Mouse (Mus musculus) gastrocnemius, postnatal 4 days (tissue): ENCODE measurements around the gene Rps6ka5. TPM values are rescaled to one million over a fixed set of nuclear protein-coding genes. Genes with fewer than 3 reads are reported as not detected.

Experiments used
- DNase-seq, 2 experiments: peaks; one replicate each; pipeline ENCODE4 v3.0.0; 2021 to 2022; ENCODE audit warnings: low spot score in 2 of 2, mixed read lengths in 2 of 2
- total RNA-seq, 2 experiments: library from RNA; stranded (reverse); gene quantifications; 2 replicates each; pipeline ENCODE4 v1.2.3; 2021

Gene Rps6ka5
- total RNA-seq, 2 experiments from 2014 or later = 11.0 to 14.1 TPM

- no peak for DNase-seq
Measured at GRCm38 (mm10) chr12:100534028-100534427, 192.8 kb downstream of the Rps6ka5 start.

GRCm38 (mm10) chr12:100533209-100533608 is 193.6 kb downstream of the Rps6ka5 start:
- no peak for DNase-seq

- no peak for DNase-seq
Measured at GRCm38 (mm10) chr12:100531740-100532139, 195.0 kb downstream of the Rps6ka5 start.

- DNase-seq = no peak
Measured at GRCm38 (mm10) chr12:100530871-100531270, 195.9 kb downstream of the Rps6ka5 start.

GRCm38 (mm10) chr12:100529651-100530050 is 197.1 kb downstream of the Rps6ka5 start:
- no peak for DNase-seq

GRCm38 (mm10) chr12:100529172-100529571 is 197.6 kb downstream of the Rps6ka5 start:
- DNase-seq = peak in 1 of 2 experiments; percentile 49

- no peak for DNase-seq
Measured at GRCm38 (mm10) chr12:100528246-100528645, 198.5 kb downstream of the Rps6ka5 start.

GRCm38 (mm10) chr12:100527753-100528152 is 199.0 kb downstream of the Rps6ka5 start:
- peak; percentile 32 to 63 for DNase-seq

GRCm38 (mm10) chr12:100527241-100527640 is 199.5 kb downstream of the Rps6ka5 start:
- no peak for DNase-seq

GRCm38 (mm10) chr12:100525939-100526338 is 200.8 kb downstream of the Rps6ka5 start:
- no peak for DNase-seq

GRCm38 (mm10) chr12:100520794-100521186 is 206.0 kb downstream of the Rps6ka5 start, which contains the start of gene Ttc7b:
Gene Ttc7b, minus strand, starts transcription at chr12:100520826.
- peak; percentile 50 to 60 for DNase-seq

- DNase-seq = peak; percentile 45 to 71
Measured at GRCm38 (mm10) chr12:100520077-100520793, 206.5 kb downstream of the Rps6ka5 start.

GRCm38 (mm10) chr12:100519684-100520076 is 207.1 kb downstream of the Rps6ka5 start:
- no peak for DNase-seq

- DNase-seq = no peak
Measured at GRCm38 (mm10) chr12:100517371-100517770, 209.4 kb downstream of the Rps6ka5 start.

GRCm38 (mm10) chr12:100516161-100516838 is 210.5 kb downstream of the Rps6ka5 start:
- no peak for DNase-seq

- no peak for DNase-seq
Measured at GRCm38 (mm10) chr12:100515493-100515892, 211.3 kb downstream of the Rps6ka5 start.

GRCm38 (mm10) chr12:100514611-100515010 is 212.2 kb downstream of the Rps6ka5 start:
- no peak for DNase-seq

GRCm38 (mm10) chr12:100513131-100513530 is 213.7 kb downstream of the Rps6ka5 start:
- DNase-seq = no peak

GRCm38 (mm10) chr12:100512641-100513040 is 214.1 kb downstream of the Rps6ka5 start:
- peak in 1 of 2 experiments; percentile 30 for DNase-seq

GRCm38 (mm10) chr12:100509615-100510282 is 217.0 kb downstream of the Rps6ka5 start:
- DNase-seq = no peak

GRCm38 (mm10) chr12:100508668-100509067 is 218.1 kb downstream of the Rps6ka5 start:
- DNase-seq = no peak

- no peak for DNase-seq
Measured at GRCm38 (mm10) chr12:100505484-100505883, 221.3 kb downstream of the Rps6ka5 start.
